ENCODE assay signal across 8 mouse cellular contexts in the genomic region with DNA sequence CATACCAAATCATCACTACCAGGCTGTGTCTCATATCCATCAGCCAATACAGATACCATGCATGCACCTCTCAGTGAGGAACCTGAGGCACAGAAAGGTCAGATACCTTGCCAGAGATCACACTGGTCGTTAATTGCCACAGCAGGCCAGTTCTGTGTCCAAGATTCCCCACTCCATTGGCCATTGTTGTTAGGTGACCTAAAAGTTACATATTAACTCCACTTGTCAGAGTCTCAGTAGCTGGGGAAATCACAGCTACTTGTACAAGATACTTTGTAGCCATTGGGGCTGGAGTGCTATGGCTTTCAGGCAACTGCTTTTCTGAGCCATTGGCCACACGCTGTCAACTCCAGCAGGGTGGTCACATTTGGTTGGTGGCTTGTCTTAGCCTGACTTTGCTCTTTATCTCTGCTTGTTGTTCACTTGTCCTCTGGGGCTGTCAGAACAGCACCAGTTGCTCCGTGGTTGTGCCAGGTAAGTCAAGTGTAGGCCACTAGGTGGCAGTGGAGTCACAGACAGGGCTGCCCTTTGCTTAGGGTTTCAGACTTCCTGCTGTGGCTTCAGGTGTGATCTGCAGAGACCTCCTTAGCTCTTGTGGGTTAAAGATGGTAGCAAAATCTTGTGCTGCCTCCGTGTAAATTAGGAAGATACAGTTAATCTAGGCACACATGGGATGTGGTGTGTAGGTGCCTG.
DNase-seq lines count a peak whose midpoint lies in the region; ATAC-seq and TF ChIP-seq lines count a peak whose summit lies in the region.

No protein-coding gene starts in this region.

- H3K9ac ChIP-seq in intestine, postnatal 0 days (ENCODE audit: low read depth, low read length), result no peak overlapping the region
- no peak overlapping the region for H3K9ac ChIP-seq in limb, embryonic 15.5 days

- H3K27ac ChIP-seq in intestine, postnatal 0 days (ENCODE audit: low read depth, low read length), result no peak overlapping the region
- no peak overlapping the region for H3K27ac ChIP-seq in limb, embryonic 15.5 days

- peak; percentile 48; the same call in 1 of the 2 replicates for ATAC-seq in intestine, postnatal 0 days
- 0 out of 2 replicates have a peak, but pooled peaks have one; percentile 31 for ATAC-seq in limb, embryonic 15.5 days (ENCODE audit: insufficient number of reproducible peaks, low FRiP score, low TSS enrichment, low read depth)
- peak; percentile 68; the same call in 1 of the 2 replicates for ATAC-seq in monocyte, adult 5-6 weeks (replicated peaks; ENCODE audit: insufficient number of reproducible peaks, low FRiP score, low TSS enrichment, poor library complexity, severe bottlenecking)

- H3K36me3 ChIP-seq in intestine, postnatal 0 days (ENCODE audit: control insufficient read depth, insufficient read depth), result peaks cover 4% of the 10 kb centered on the region; the same call in 1 of the 2 replicates
- H3K36me3 ChIP-seq in limb, embryonic 15.5 days, result no peaks in the 10 kb centered on the region

- H3K4me2 ChIP-seq in intestine, postnatal 0 days (replicated peaks; ENCODE audit: low read depth), result peak overlapping the region; percentile 33
- no peak overlapping the region for H3K4me2 ChIP-seq in limb, embryonic 15.5 days

- no peak overlapping the region for H3K4me3 ChIP-seq in intestine, postnatal 0 days (ENCODE audit: low read depth, low read length)
- peak overlapping the region; percentile 15; the same call in 1 of the 2 replicates for H3K4me3 ChIP-seq in limb, embryonic 15.5 days

- no peaks in the 10 kb centered on the region for H3K9me3 ChIP-seq in intestine, postnatal 0 days (ENCODE audit: control insufficient read depth)
- no peaks in the 10 kb centered on the region for H3K9me3 ChIP-seq in limb, embryonic 15.5 days

- peak; percentile 52 to 54 for DNase-seq in urinary bladder, adult 18-20 months (ENCODE audit: low spot score in 2 of 2)
- DNase-seq in urinary bladder, postnatal 10 days (ENCODE audit: low spot score), result no peak
- DNase-seq in cerebellum, postnatal 14 days, result peak; percentile 78 to 80
- DNase-seq in gastrocnemius, adult 8-10 months (ENCODE audit: low spot score in 2 of 2), result peak; percentile 38 to 53
- peak; percentile 65 to 79 for DNase-seq in spleen, postnatal 4 days (ENCODE audit: low spot score in 2 of 2)

- H3K4me1 ChIP-seq in intestine, postnatal 0 days (replicated peaks; ENCODE audit: control insufficient read depth, insufficient read depth, low read length), result no peaks in the 10 kb centered on the region
- 0 out of 2 replicates have a peak, but pooled peaks cover 6% of the 10 kb centered on the region for H3K4me1 ChIP-seq in limb, embryonic 15.5 days

- no peaks in the 10 kb centered on the region for H3K27me3 ChIP-seq in intestine, postnatal 0 days (replicated peaks; ENCODE audit: control insufficient read depth, insufficient read depth, low read length)
- no peaks in the 10 kb centered on the region for H3K27me3 ChIP-seq in limb, embryonic 15.5 days

- 12% methylated on average over 4 of the region's 4 CpGs for WGBS in intestine, postnatal 0 days
- WGBS in limb, embryonic 15.5 days, result 26% methylated on average over 4 of the region's 4 CpGs

- peak; percentile 99 for TF ChIP-seq CTCF in intestine, postnatal 0 days (IDR thresholded peaks at IDR 0.05; ENCODE audit: low read depth)
